Mouse (Mus musculus): ENCODE results near the gene Prrg2.
A peak's percentile ranks its signal among the peaks of the same experiment; 100 is the strongest.
"Not testable (repeated sequence)": the region's sequence is repeated elsewhere in the genome, so short reads cannot be mapped to it uniquely, and the experiment has no call there.

Gene Prrg2

DNA sequence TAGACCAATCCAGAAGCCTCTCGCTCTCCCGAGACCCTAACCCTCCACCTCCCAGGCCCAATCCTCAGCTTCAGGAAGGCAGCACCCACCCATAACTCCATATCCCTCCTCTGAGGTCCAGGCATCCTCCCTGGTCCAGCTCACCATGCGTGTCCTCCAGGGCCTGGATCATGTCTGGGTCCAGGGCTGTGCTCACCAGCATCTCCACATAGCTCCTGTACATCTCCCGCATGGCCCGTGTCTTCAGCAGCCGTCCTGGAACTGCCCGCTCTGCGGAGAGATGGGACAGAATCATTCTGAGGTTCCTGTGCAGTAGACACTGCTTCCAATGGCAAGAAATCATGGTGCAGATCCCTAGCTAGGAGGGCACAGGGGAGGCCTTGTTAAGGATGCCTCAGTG lies 31.6 kb downstream of the Prrg2 start:
- no peak for DNase-seq

DNA sequence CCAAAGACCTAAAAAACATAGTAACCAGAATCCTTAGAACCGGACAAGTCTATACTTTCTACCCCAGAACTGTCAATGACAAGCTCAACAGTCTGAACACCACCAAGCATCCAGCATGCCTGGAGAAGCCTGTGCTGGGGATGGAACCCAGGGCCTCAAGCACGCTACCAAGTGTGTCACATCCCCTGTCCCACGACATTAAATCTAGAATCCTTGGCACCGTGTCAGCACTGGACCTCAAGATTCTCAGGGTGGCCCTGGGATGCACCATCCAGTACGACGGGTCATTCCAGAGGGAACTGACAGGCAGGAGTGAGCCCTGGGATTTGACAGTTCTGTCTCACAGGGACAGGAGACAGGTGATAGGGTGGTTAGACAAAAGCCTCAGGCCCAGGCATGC lies 32.5 kb downstream of the Prrg2 start:
- no peak for DNase-seq

GRCm38 (mm10) chr7:45028351-45028750 lies 34.1 kb downstream of the Prrg2 start:
- no peak for DNase-seq

DNA sequence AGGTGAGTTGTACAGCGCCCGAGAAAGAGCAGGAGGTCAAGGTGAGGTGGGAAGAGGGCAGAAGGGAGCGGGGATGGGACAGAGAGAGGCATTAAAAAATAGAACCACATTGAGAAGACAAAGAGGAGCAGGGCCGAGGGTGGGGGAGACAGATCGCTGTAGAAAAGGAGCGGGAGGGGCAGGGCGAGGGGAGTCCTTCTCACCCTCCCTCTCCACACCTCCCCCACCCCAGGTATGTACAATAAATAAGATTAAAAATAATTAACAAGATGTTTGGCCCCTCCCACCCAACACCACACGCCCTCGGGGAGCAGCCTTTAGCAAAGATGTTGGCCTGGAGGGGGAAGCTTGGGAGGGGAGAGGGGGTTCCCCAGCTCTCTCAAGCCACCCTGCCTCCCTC lies 34.7 kb downstream of the Prrg2 start:
- DNase-seq, result no peak

- no peak for DNase-seq
Observed at GRCm38 (mm10) chr7:45026256-45026655, 36.2 kb downstream of the Prrg2 start.

DNA sequence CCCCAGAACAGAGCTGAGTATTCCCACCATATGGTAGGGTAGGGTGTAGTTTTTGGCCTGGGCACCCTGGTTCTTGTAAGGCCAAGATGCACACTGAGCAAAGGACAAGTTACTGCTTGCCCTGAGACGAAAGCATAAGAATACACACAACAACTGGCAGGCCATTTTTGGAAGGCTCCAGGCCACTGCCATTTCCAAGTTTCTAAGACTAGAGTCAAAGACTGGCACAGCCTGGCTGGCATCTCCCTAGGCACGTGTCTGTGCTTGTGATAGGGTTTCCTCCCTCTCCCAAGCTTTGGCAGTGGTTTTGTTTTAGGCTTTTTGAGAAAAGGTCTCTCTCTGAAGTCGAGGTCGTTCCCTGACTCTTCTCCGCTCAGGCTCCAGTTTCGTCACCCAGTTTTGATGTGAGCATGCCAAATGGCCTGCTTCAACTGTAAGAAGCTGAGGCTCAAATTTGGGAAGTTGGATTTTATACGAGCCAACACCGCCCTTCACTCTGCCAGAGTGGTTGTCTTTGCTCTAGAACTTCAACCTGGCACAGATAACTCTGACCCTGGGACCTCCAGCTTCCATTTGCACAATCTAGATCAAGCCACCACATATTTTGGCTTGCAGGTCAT lies 36.8 kb downstream of the Prrg2 start:
- DNase-seq, result no peak

DNA sequence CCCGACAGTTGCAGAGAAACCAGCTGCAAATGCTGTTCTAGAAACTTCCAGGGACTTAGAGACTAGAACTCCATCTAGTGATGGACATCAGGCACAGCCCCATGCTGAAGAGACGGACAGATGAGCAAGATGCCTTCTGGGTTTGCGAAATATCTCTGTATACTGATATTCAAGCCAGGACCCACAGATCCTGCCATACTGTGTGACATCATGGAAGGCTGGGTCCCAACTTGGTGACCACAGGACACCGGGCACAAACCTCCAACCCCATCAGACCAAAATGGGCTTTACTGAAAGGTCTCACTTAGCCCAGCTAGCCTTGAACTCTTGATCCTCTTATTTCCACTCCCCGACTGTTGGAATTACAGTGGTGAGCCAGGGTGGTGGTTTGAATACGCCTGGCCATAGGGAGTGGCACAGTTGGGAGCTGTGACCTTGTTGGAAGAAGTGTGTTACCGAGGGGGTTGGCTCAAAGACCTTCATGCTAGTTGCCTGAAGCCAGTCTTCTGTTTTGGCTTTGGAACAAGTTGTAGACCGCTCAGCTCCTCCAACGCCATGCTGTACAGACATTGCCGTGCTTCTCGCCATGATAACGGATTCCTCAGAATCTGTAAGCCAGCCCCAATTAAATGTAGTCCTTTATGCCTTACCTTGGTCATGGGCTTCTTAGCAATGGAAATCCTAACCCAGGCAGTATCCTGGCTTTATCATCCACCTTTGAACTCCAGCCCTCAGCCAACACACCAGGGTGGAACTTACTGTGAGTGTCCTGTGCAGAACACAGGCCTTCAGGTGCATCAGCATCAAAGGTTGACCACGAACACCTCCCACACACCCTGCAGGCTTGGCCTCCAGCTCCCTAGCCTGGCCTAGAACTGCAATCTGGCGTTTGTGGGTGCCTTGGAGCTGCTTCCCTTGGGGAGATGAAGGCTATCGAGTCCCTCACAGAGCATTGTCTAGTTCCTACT lies 37.9 kb downstream of the Prrg2 start:
- DNase-seq, result no peak

- not testable (repeated sequence) for DNase-seq
Observed at GRCm38 (mm10) chr7:45023711-45024110, 38.8 kb downstream of the Prrg2 start.

- DNase-seq, result no peak
Observed at GRCm38 (mm10) chr7:45020225-45020624, 42.3 kb downstream of the Prrg2 start.

DNA sequence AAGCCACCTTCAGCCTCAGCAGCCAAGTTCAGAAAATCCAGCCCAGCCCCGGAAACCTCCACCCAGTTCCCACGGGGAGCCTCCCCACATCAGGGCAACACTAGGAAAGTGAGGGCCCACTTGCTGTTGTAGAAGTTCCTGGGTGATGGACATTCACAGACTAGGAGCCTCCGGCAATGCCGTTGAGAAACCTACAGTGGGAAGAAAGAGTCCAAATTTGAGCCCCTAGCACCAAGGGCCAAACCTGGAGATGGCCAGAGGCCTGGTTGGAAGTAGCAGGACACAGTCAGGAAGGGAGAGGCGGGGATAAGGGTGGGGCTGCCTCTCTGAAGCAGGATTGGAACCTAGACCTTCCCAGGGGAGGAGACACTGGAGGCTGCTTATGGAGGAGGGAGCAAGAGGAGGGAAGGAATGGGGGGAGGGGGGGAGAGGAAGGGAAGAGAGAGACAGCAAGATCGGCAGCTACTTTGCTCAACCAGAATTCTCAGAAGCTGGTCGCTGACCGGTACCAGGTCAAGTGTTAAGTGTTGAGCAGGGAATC lies 43.4 kb downstream of the Prrg2 start:
- no peak for DNase-seq

GRCm38 (mm10) chr7:45017242-45018061 lies 45.0 kb downstream of the Prrg2 start, which contains the start of gene Rras:
Gene Rras, plus strand, starts transcription at chr7:45017961.
- peak; percentile 80 for DNase-seq

DNA sequence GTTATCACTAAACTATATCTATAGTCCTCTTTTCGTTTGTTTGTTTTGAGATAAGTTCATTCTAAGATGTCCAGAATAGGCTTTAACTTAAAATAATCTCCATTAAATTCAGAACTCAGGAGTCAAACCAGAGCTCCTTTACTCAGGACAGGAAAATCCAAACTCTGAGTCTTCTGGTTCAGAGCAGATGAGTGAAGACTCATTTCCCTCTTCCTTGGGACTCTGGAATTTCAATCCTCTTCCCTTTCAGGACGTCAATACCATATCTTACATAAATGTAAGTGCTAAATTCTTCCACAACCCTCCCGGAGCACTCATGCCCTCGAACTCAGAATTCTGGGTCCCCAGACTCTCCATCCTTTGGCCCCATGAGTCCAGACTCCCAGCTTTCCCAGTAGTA lies 45.7 kb downstream of the Prrg2 start:
- no peak for DNase-seq

- peak; percentile 100 for DNase-seq
Observed at GRCm38 (mm10) chr7:45015957-45016612, 46.4 kb downstream of the Prrg2 start, which contains the start of gene Scaf1. Gene Scaf1, minus strand, starts transcription at chr7:45016363.

DNA sequence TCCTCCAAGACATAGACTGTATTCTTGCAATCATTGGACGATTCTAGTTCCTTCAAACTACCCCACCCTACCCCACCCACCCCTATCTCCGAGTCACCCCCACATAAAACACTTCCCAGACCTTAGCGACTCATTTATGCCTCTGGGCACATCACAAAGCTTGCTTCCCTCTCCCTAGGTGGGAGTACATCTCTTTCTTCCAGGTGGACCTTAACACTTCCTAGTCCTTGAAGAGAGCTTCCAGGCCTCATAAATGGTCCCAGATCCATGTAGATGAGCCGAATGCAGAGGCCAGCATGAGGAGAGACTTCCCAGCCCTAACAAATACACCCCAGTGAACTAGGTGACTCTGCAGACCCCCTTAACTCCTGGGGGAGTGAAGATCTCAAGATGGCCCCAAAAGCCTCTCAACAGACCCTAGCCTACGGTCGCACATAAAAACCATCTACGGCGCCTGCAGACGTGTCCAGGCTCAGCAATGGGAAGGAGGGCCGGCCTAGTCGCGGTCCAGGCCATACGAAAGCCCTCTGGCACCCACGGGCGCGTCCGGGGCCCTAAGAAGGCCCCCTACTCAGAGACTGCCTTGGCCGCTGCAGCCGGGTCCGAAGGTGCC lies 47.0 kb downstream of the Prrg2 start:
- DNase-seq, result no peak

- DNase-seq, result no peak
Observed at GRCm38 (mm10) chr7:45014096-45014451, 48.4 kb downstream of the Prrg2 start.

- DNase-seq, result no peak
Observed at GRCm38 (mm10) chr7:45013366-45014095, 48.9 kb downstream of the Prrg2 start.

GRCm38 (mm10) chr7:45012824-45013223 lies 49.7 kb downstream of the Prrg2 start:
- DNase-seq, result no peak

- no peak for DNase-seq
Observed at GRCm38 (mm10) chr7:45012011-45012410, 50.5 kb downstream of the Prrg2 start.

- no peak for DNase-seq
Observed at GRCm38 (mm10) chr7:45008411-45008810, 54.1 kb downstream of the Prrg2 start.

GRCm38 (mm10) chr7:45007846-45008245 lies 54.6 kb downstream of the Prrg2 start:
- no peak for DNase-seq

DNA sequence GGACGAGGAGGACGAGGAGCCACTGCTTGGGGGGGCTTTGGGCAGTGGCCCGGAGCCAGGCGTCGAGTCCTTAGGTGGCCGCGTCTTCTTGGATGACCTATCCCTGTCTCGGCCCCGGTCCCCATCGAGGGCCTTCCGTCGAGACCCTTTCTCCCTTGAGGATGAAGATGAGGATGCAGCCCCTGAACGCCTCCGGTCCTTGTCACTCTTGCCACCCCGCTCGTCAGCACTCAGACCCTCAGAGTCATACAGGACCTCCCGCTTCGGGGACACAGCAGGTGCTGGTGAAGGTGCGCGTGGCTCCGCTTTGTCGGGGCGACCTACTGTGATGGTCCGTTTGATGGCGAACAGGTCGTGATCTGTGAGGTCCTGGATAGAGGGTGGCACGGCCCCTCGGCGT lies 55.3 kb downstream of the Prrg2 start:
- DNase-seq, result no peak
